ENCODE assay signal across 24 mouse cellular contexts in genomic region chr1:85664266-85664665, GRCm38 (mm10). TPM values are rescaled to one million over a fixed set of nuclear protein-coding genes. Genes with fewer than 3 reads are reported as not detected.
A peak's percentile ranks its signal among the peaks of the same experiment; 100 is the strongest.
DNase-seq lines count a peak whose midpoint lies in the region; ATAC-seq and TF ChIP-seq lines count a peak whose summit lies in the region.
"Had no signal": no experiment of that assay in that cellular context is flagged by ENCODE, and none has a peak within 500 bp of the region (broad histone marks: within the 10 kb centered on the region; RNA-seq: fewer than 3 reads in every experiment).

No protein-coding gene starts in this region.

- no peaks in the 10 kb centered on the region; the same call in 1 of the 2 replicates for H3K9me3 ChIP-seq in MEL (replicated peaks; ENCODE audit: insufficient read depth, low read length)

- TF ChIP-seq CTCF in MEL (IDR thresholded peaks at IDR 0.05 in 2 of 3, conservative IDR thresholded peaks at IDR 0.05 in 1 of 3; ENCODE audit: control insufficient read depth in 1 of 3, insufficient read depth in 1 of 3, low read depth in 2 of 3, low read length in 3 of 3, poor library complexity in 1 of 3, severe bottlenecking in 1 of 3) = no peak

- TF ChIP-seq RAD21 in MEL (IDR thresholded peaks at IDR 0.05; ENCODE audit: low read depth, low read length) = no peak

- no peak overlapping the region for H3K4me3 ChIP-seq in MEL (ENCODE audit: control insufficient read depth in 1 of 2, insufficient read depth in 1 of 2, low read depth in 2 of 2, low read length in 2 of 2)

- H3K27ac ChIP-seq in MEL (ENCODE audit: control insufficient read depth, low read depth, low read length) = no peak overlapping the region

- 0 out of 2 replicates have a peak, but pooled peaks have one; percentile 31 for ATAC-seq in megakaryocyte progenitor cell, adult 5-6 weeks (replicated peaks; ENCODE audit: poor library complexity)
- ATAC-seq in megakaryocyte-erythroid progenitor cell, adult 5-6 weeks (replicated peaks; ENCODE audit: low FRiP score, low TSS enrichment, poor library complexity, severe bottlenecking) = peak; percentile 65
- ATAC-seq: activated CD4-positive, CD25-positive, alpha-beta regulatory T cell, adult 4 months; CD4-positive, CD25-positive, alpha-beta regulatory T cell, adult 4 months; Patski had no signal

- H3K9ac ChIP-seq in MEL (ENCODE audit: control insufficient read depth, low read depth, low read length, poor library complexity, severe bottlenecking) = no peak overlapping the region

- TF ChIP-seq POLR2A in MEL (IDR thresholded peaks at IDR 0.05; ENCODE audit: control insufficient read depth in 1 of 2, insufficient read depth in 1 of 2, low read depth in 1 of 2, low read length in 2 of 2, poor library complexity in 1 of 2) = no peak

- H3K27me3 ChIP-seq in MEL (ENCODE audit: control insufficient read depth in 1 of 2, insufficient read depth in 2 of 2, low read length in 2 of 2) = no peaks in the 10 kb centered on the region
- H3K27me3 ChIP-seq: CH12.LX, Patski had no signal

- H3K4me1 ChIP-seq in MEL (ENCODE audit: control insufficient read depth in 1 of 2, insufficient read depth in 2 of 2, low read length in 2 of 2) = peaks cover 0 to 4% of the 10 kb centered on the region in 2 experiments; a peak in 2 of 4 replicates

- no peaks in the 10 kb centered on the region for H3K79me2 ChIP-seq in MEL (ENCODE audit: control insufficient read depth, insufficient read depth, low read length, poor library complexity)

- TF ChIP-seq EP300 in MEL (IDR thresholded peaks at IDR 0.05; ENCODE audit: low read depth in 1 of 2, low read length in 2 of 2) = peak; percentile 55 to 71; a peak in 2 of 4 replicates

- peak; percentile 12 for DNase-seq in MEL (ENCODE audit: low read depth, low spot score)
- no peak for DNase-seq in lung, postnatal 4 days
- DNase-seq in frontal cortex, adult 2 months (ENCODE audit: extremely low spot score in 1 of 2, low spot score in 1 of 2) = no peak
- DNase-seq in embryo, embryonic 10 days (ENCODE audit: low spot score) = no peak
- DNase-seq: adrenal gland, adult 2 months; adrenal gland, adult 8-10 months; adrenal gland, postnatal 10 days; adrenal gland, postnatal 14 days; adrenal gland, postnatal 25 days; adrenal gland, postnatal 36 days; B cell, adult 2 months; cerebellum, adult 11 months; cerebellum, adult 11-12 months; cerebellum, adult 18-20 months; cerebellum, adult 2 months had no signal

- H3K36me3 ChIP-seq in MEL (ENCODE audit: control insufficient read depth in 1 of 2, insufficient read depth in 2 of 2, low read length in 2 of 2) = peaks cover 0 to 5% of the 10 kb centered on the region in 2 experiments; a peak in 2 of 4 replicates
- H3K36me3 ChIP-seq: G1E had no signal

TF ChIP-seq in MEL, 35 proteins besides CTCF, POLR2A, EP300 and RAD21:
- TF ChIP-seq ZC3H11A (IDR thresholded peaks at IDR 0.05; ENCODE audit: low read depth, low read length) (no peak), TAL1 (IDR thresholded peaks at IDR 0.05; ENCODE audit: low read length) (peak; percentile 9; the same call in 1 of the 2 replicates), NRF1 (IDR thresholded peaks at IDR 0.05; ENCODE audit: insufficient read depth, low read depth, low read length, poor library complexity, severe bottlenecking) (no peak), MAFK (IDR thresholded peaks at IDR 0.05; ENCODE audit: borderline replicate concordance, low read depth, low read length) (0 out of 2 replicates have a peak, but pooled peaks have one; percentile 29), BHLHE40 (IDR thresholded peaks at IDR 0.05; ENCODE audit: borderline replicate concordance, low read depth, low read length) (0 out of 2 replicates have a peak, but pooled peaks have one; percentile 15), SIN3A (IDR thresholded peaks at IDR 0.05; ENCODE audit: low read length) (peak; percentile 45; the same call in 1 of the 2 replicates), GATA1 (IDR thresholded peaks at IDR 0.05; ENCODE audit: low read depth, low read length) (0 out of 2 replicates have a peak, but pooled peaks have one; percentile 26), RCOR1 (IDR thresholded peaks at IDR 0.05; ENCODE audit: low read depth, low read length) (peak; percentile 88), TCF12 (IDR thresholded peaks at IDR 0.05; ENCODE audit: low read depth, low read length) (peak; percentile 72)
TF ChIP-seq in MEL: peak in this region for 7.

RNA-seq across cellular contexts. Expression of gene Sp100, which starts 14.5 kb away (rescaled TPM):
- 2.8 and 3.7 TPM in 2 replicates for total RNA-seq in MEL (2012; rRNA removed)
- polyA plus RNA-seq in MEL (2012; ENCODE audit: insufficient read depth in 1 of 2, insufficient read length in 2 of 2, low read depth in 1 of 2, low replicate concordance in 2 of 2, missing spikeins in 1 of 2) = 1 to 10 TPM in 1 of 2 experiments, not detected in 1; 6.5 TPM
- 126 and 135 TPM in 2 replicates for total RNA-seq in megakaryocyte progenitor cell, adult 5-6 weeks (2015)
- 63.4 and 82.1 TPM in 2 replicates for total RNA-seq in megakaryocyte progenitor cell, adult 5-6 weeks (2017)
- total RNA-seq in megakaryocyte-erythroid progenitor cell, adult 5-6 weeks (2014; fragmentation: Nextera tagmentation) = 45.0 and 60.9 TPM in 2 replicates
- 35.0 and 48.3 TPM in 2 replicates for total RNA-seq in megakaryocyte-erythroid progenitor cell, adult 5-6 weeks (2017)
- polyA plus RNA-seq in frontal cortex, adult 2 months (2012; rRNA removed) = 7.0 and 7.1 TPM in 2 replicates
- total RNA-seq: ES-E14 had no signal
- polyA plus RNA-seq: C2C12, G1E had no signal
